Mouse (Mus musculus): ENCODE measurements around the gene Bcat2.

The Bcat2 gene

GRCm38 (mm10) chr7:45550821-45551511 lies 19.0 kb upstream of the Bcat2 start:
- in situ Hi-C loops (cut with MboI) = no loop called here

- in situ Hi-C loops (cut with MboI) = no loop called here
Observed at GRCm38 (mm10) chr7:45551512-45551883, 18.5 kb upstream of the Bcat2 start.

- in situ Hi-C loops (cut with MboI) = no loop called here
Observed at GRCm38 (mm10) chr7:45553519-45553918, 16.4 kb upstream of the Bcat2 start.

- in situ Hi-C loops (cut with MboI) = no loop called here
Observed at GRCm38 (mm10) chr7:45553990-45554389, 16.0 kb upstream of the Bcat2 start.

- in situ Hi-C loops (cut with MboI) = loop anchor here (5.0 kb wide), 1 partner anchor 38 kb away; no protein-coding TSS in a partner anchor
Observed at GRCm38 (mm10) chr7:45554744-45555143, 15.2 kb upstream of the Bcat2 start, which contains the start of gene Hsd17b14. Gene Hsd17b14 (plus strand): TSS chr7:45554893.

- in situ Hi-C loops (cut with MboI) = loop anchor here (5.0 kb wide), 1 partner anchor 37 kb away; no protein-coding TSS in a partner anchor
Observed at GRCm38 (mm10) chr7:45555787-45556186, 14.2 kb upstream of the Bcat2 start.

GRCm38 (mm10) chr7:45558907-45559306 lies 11.0 kb upstream of the Bcat2 start:
- in situ Hi-C loops (cut with MboI) = loop anchor here (5.0 kb wide), 1 partner anchor 33 kb away; no protein-coding TSS in a partner anchor

- in situ Hi-C loops (cut with MboI) = loop anchor here (5.0 kb wide), 2 partner anchors 48 to 108 kb away; partner anchors contain the start of gene Nucb1
Observed at GRCm38 (mm10) chr7:45560241-45560640, 9.7 kb upstream of the Bcat2 start.

GRCm38 (mm10) chr7:45560843-45561623 lies 8.9 kb upstream of the Bcat2 start:
- in situ Hi-C loops (cut with MboI) = loop anchor here (5.0 kb wide), 2 partner anchors 49 to 109 kb away; partner anchors contain the start of gene Nucb1

- in situ Hi-C loops (cut with MboI) = loop anchor here (5.0 kb wide), 2 partner anchors 50 to 110 kb away; partner anchors contain the start of gene Nucb1
Observed at GRCm38 (mm10) chr7:45561624-45562520, 8.1 kb upstream of the Bcat2 start.

GRCm38 (mm10) chr7:45564811-45565210 lies 5.1 kb upstream of the Bcat2 start:
- in situ Hi-C loops (cut with MboI) = loop anchor here (5.0 kb wide), 2 partner anchors 53 to 113 kb away; partner anchors contain the start of gene Nucb1

GRCm38 (mm10) chr7:45565446-45565845 lies 4.5 kb upstream of the Bcat2 start:
- in situ Hi-C loops (cut with MboI) = no loop called here

- in situ Hi-C loops (cut with MboI) = no loop called here
Observed at GRCm38 (mm10) chr7:45567112-45567779, 2.7 kb upstream of the Bcat2 start.

- in situ Hi-C loops (cut with MboI) = no loop called here
Observed at GRCm38 (mm10) chr7:45567780-45568516, 2.0 kb upstream of the Bcat2 start.

- in situ Hi-C loops (cut with MboI) = no loop called here
Observed at GRCm38 (mm10) chr7:45568601-45569473, 1.1 kb upstream of the Bcat2 start.

- in situ Hi-C loops (cut with MboI) = no loop called here
Observed at GRCm38 (mm10) chr7:45571966-45572365, 2.0 kb downstream of the Bcat2 start.

GRCm38 (mm10) chr7:45573954-45574353 lies 4.0 kb downstream of the Bcat2 start:
- in situ Hi-C loops (cut with MboI) = no loop called here

- in situ Hi-C loops (cut with MboI) = no loop called here
Observed at GRCm38 (mm10) chr7:45574472-45575379, 4.8 kb downstream of the Bcat2 start.
